Mouse (Mus musculus) inflammation-experienced regulatory T-cells, adult 6 months (primary cell): ENCODE measurements around the gene Sidt2. TPM values are rescaled to one million over a fixed set of nuclear protein-coding genes. Genes with fewer than 3 reads are reported as not detected.

Experiments used
- ATAC-seq: one replicate; pipeline ENCODE4 v1.8.0; 2017
- polyA plus RNA-seq, 3 experiments: library from polyadenylated mRNA; unstranded; fragments of 100-300 nt; shearing (Covaris generic); gene quantifications; one replicate each; pipeline ENCODE4 v1.2.1; 2017

Sidt2 gene
- polyA plus RNA-seq, 3 experiments from 2014 or later: 27.0 to 48.9 (median 35.8) TPM

DNA sequence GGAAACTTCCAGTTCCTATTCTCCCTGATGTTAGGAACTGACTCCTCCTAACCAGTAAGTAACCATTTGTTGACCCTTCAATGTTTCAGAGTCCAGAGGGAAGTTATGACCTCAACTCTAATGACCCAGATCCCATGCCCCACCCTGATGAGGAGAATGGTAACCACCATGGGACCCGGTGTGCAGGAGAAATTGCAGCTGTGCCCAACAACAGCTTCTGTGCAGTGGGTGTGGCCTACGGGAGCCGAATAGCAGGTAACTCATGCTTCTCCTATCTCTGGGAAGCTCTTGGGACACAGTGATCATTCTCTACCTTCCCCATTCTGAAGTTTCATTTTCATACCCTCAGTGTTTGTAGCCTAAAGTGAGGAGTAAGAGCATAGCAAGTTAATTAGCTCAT is 44.1 kb downstream of the Sidt2 start:
- no peak for ATAC-seq

DNA sequence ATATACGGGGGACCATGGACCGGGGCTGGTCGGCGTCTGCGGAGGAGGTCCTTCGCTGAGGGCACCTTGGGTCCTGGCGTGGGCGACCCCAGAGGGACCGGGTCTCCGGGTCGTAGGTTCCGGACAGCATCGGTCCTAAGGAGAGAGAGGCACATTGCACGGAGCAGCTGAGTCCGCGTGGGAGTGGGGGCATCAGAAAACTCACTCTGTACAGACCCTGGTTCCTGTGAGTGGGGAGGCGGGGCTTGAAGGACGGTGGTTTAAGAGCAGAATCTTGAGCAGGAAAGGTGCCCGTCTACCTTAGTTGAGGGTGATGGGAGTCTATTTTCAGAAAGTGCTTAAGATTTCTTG is 48.0 kb downstream of the Sidt2 start:
- peak; percentile 23 for ATAC-seq

DNA sequence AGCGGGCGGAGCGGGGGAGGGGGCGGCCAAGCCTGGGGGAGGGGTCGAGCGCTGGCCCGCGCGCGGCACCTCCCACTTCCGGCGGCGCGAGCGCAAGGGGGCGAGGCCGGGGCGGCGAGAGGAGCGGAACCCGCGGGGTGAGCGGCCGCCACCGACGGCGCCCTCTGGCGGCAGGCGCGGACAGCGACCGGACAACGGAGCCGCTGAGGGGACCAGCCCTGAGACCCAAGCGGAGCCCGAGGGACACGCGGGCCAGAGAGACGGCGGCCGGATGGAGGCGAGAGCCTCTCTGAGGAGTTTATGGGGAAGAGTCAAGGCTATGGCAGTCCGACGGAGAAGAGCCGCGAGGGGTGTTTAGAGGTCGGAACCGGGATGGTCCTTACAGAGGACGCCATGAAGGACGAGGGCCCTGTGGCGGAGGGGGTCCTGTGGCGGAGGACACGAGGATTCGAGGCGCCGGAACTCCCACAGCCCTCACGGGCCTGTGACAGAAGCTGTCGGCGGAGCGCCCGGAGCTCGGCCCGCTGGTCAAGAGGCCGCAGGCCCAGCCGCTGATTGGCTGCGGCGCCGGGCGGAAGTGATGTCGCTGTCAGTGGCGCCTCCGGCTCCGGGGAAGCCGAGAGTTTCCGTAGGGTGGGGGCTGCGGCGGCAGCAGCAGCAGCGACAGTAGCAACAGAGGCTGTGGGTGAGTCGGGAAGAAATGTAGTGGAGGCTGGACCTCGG is 48.5 kb downstream of the Sidt2 start, which contains the start of the genes Pcsk7 and Rnf214:
Gene Pcsk7, plus strand, starts transcription at position 143 of the 723 bp plus-strand sequence.
Gene Rnf214, minus strand, starts transcription at position 557 of the 723 bp plus-strand sequence.
- ATAC-seq: peak; percentile 78

DNA sequence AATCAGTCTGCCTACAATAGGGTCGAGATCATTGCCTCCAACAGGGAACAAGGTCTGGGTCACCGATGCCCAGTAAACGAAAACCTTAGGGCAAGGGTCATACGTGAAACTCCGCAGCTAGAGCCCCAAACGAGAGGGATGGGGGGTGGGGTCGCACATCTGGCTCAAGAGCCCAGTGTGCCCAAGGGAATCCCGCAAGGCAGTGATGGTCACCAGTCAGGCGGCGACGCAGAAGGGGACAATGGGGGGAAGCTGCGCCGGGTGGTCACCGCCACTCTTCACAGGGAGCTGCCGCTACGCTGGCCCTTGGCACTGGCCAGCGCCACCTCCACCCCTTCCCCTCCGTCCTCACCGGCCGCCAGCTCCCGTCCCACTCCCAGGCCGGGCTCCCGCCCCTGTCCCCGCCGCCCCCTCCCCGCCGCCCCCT is 49.2 kb downstream of the Sidt2 start:
- no peak for ATAC-seq

DNA sequence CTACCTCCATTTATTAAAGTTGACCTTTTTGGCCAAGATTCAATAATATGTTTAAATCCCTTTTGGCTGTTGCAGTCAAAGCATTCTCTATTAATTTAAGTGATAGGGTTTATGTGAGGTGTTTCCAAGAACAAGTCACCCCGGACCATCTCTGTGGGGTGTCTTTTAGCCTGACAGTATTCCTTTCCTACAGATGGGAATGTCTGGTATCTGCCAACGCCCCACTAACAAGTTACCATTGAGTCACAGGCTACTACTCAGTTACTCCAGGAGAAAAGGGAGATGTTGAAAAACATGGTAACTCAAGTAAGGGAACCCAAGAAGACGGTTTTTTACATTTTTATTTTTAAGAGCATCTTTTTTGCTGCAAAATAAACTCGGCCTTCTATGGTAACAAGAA is 49.9 kb downstream of the Sidt2 start:
- ATAC-seq: no peak

DNA sequence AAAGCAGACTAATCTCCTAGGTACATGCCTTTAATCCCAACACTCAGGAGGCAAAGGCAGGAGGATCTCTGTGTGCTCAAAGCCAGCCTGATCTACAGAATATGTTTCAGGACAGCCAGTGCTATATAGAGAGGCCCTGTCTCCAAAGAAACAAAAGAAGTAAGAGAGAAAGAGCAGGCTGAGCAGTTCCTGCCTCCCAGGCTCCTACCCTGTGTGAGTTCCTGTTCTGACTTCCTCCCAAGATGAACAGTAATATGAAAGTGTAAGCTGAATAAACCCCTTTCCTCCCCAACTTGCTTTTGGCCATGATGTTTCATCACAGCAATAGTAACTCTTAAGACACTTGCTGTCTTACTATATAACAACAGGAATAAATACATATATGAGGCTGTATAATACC is 61.4 kb downstream of the Sidt2 start:
- no peak for ATAC-seq

Other genes starting within 250 kb of the Sidt2 start
- gene Cep164, start 126.6 kb downstream of the Sidt2 start, polyA plus RNA-seq: 10 to 100 TPM in 2 of 3 experiments, 1 to 10 TPM in 1; 9.2 to 12.9 (median 10.2) TPM
- 10 to 100 TPM in 1 of 3 experiments, 1 to 10 TPM in 2; 6.0 to 10.9 (median 9.7) TPM for gene Bace1, start 116.7 kb downstream of the Sidt2 start, polyA plus RNA-seq
- gene Pcsk7, start 48.8 kb downstream of the Sidt2 start, polyA plus RNA-seq: 10 to 100 TPM; 13.3 to 17.7 (median 17.4) TPM
- gene Rnf214, start 48.3 kb downstream of the Sidt2 start, polyA plus RNA-seq: 10 to 100 TPM; 22.5 to 42.6 (median 30.6) TPM
- gene Tagln, start 19.2 kb downstream of the Sidt2 start, polyA plus RNA-seq: 1 to 10 TPM in 2 of 3 experiments, under 1 TPM in 1; 0.40 to 2.2 (median 1.1) TPM
- 10 to 100 TPM; 58.6 to 75.2 (median 67.0) TPM for gene Pafah1b2, start 57.4 kb upstream of the Sidt2 start, polyA plus RNA-seq
- gene Sik3, start 57.6 kb upstream of the Sidt2 start, polyA plus RNA-seq: 10 to 100 TPM; 11.0 to 13.9 (median 11.5) TPM